Mouse (Mus musculus) liver, adult 2 months (tissue): ENCODE results near the gene Adamts17.

Experiments
- CTCF ChIP-seq: fragments of 200-500 bp; IDR thresholded peaks from 2 replicates; pipeline ENCODE4 v1.5.1; 2011; ENCODE audit warnings: low read depth, low read length, control low read depth
- POLR2A ChIP-seq: fragments of 200-500 bp; IDR thresholded peaks from 2 replicates; pipeline ENCODE4 v1.6.1; 2011; ENCODE audit warnings: low read length, control low read depth; ENCODE audit not compliant: insufficient read depth; ENCODE audit errors: extremely low read depth

GRCm38 (mm10) chr7:67035246-67035645 lies 195.7 kb downstream of the Adamts17 start:
- TF ChIP-seq CTCF (no peak), POLR2A (no peak)
